Comparison of ENCODE assay signal across 22 mouse cellular contexts in the genomic region with DNA sequence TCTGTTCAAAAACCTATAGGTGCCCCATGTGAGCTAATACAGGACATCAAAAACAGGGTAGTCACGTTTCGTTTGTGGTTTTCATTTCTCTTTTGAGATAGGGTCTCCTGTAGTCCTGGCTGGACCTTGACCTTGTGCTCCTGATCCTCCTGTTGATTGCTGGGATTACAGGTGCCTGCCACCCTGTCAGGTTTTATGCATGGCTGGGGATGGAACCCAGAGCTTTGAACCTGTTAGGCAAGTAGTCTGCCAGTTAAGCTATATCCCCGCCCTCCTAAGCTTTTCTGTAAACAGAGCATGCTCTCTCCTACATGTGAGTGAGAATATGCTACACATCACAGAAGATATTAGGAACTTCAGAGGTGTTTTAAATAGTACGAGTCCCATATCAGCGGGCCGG.
"Had no signal": no experiment of that assay in that cellular context is flagged by ENCODE, and none has a peak within 500 bp of the region (broad histone marks: within the 10 kb centered on the region; RNA-seq: fewer than 3 reads in every experiment).

No protein-coding gene starts in this region.

- H3K9me3 ChIP-seq: heart, embryonic 15.5 days; hindbrain, embryonic 13.5 days; hindbrain, embryonic 15.5 days; limb, embryonic 10.5 days; liver, embryonic 15.5 days had no signal

- ATAC-seq: hindbrain, postnatal 0 days; intestine, embryonic 16.5 days; liver, postnatal 0 days had no signal

- H3K9ac ChIP-seq: heart, embryonic 13.5 days; heart, embryonic 15.5 days; hindbrain, embryonic 13.5 days; hindbrain, embryonic 15.5 days; limb, embryonic 12.5 days; liver, embryonic 13.5 days; liver, embryonic 15.5 days; liver, postnatal 0 days had no signal

- H3K4me2 ChIP-seq: heart, embryonic 11.5 days; heart, embryonic 13.5 days; heart, embryonic 15.5 days; hindbrain, embryonic 13.5 days; hindbrain, embryonic 15.5 days; limb, embryonic 12.5 days; liver, embryonic 11.5 days; liver, embryonic 13.5 days; liver, embryonic 15.5 days had no signal

- H3K36me3 ChIP-seq: heart, embryonic 15.5 days; hindbrain, embryonic 13.5 days; hindbrain, embryonic 15.5 days; limb, embryonic 10.5 days; limb, embryonic 12.5 days; liver, embryonic 13.5 days; liver, embryonic 15.5 days had no signal

- DNase-seq: gastrocnemius, postnatal 14 days; gastrocnemius, postnatal 36 days; heart, adult 11 months; heart, adult 2 months; heart, postnatal 14 days; heart, postnatal 36 days; liver; liver, embryonic 13.5 days; liver, postnatal 0 days had no signal

- H3K4me3 ChIP-seq: heart, adult 2 months; heart, embryonic 13.5 days; heart, embryonic 15.5 days; hindbrain, embryonic 13.5 days; hindbrain, embryonic 15.5 days; layer of hippocampus, adult 2 months; left cerebral cortex, adult 2 months; limb, embryonic 10.5 days; limb, embryonic 12.5 days; liver, embryonic 13.5 days; liver, embryonic 15.5 days had no signal

- H3K4me1 ChIP-seq: heart, embryonic 13.5 days; heart, embryonic 15.5 days; limb, embryonic 10.5 days; limb, embryonic 12.5 days; liver, embryonic 13.5 days; liver, embryonic 15.5 days had no signal

- H3K27ac ChIP-seq: heart, adult 2 months; heart, embryonic 13.5 days; heart, embryonic 15.5 days; hindbrain, embryonic 13.5 days; hindbrain, embryonic 15.5 days; hindbrain, postnatal 0 days; layer of hippocampus, adult 2 months; left cerebral cortex, adult 2 months; limb, embryonic 10.5 days; limb, embryonic 12.5 days; liver, embryonic 13.5 days; liver, embryonic 15.5 days had no signal

- H3K27me3 ChIP-seq: heart, embryonic 13.5 days; heart, embryonic 15.5 days; hindbrain, embryonic 15.5 days; limb, embryonic 12.5 days; liver, embryonic 13.5 days; liver, embryonic 15.5 days had no signal
